Mouse (Mus musculus) erythroid progenitor cell, adult 5-6 weeks (primary cell): ENCODE results near the gene Zcwpw1. TPM values are rescaled to one million over a fixed set of nuclear protein-coding genes. Genes with fewer than 3 reads are reported as not detected.
"Not testable (repeated sequence)": the region's sequence is repeated elsewhere in the genome, so short reads cannot be mapped to it uniquely, and the experiment has no call there.

Experiments used
- ATAC-seq: replicated peaks from 2 replicates; pipeline ENCODE4 v1.8.0; 2016; ENCODE audit warnings: moderate number of reproducible peaks, mild to moderate bottlenecking, moderate TSS enrichment, inconsistent platforms; ENCODE audit not compliant: poor library complexity, low FRiP score, severe bottlenecking
- total RNA-seq, 2 experiments: library from RNA; stranded (forward) in 1 of 2; stranded (reverse) in 1 of 2; fragments of 150-400 nt in 1 of 2; fragments of 186-747, 209-891 nt in 1 of 2; gene quantifications; 2 replicates each; pipeline versions ENCODE4 v1.2.3 to v1.2.4; 2015 to 2017; ENCODE audit warnings: low replicate concordance in 2 of 2

Zcwpw1 gene
- total RNA-seq (2015; ENCODE audit: low replicate concordance), result 9.7 and 15.5 TPM in 2 replicates
- 18.1 and 35.3 TPM in 2 replicates for total RNA-seq (2017; ENCODE audit: low replicate concordance)

GRCm38 (mm10) chr5:137787151-137787928 is at the start of gene Zcwpw1, which contains the start of gene Mepce:
Gene Zcwpw1 (plus strand): TSS chr5:137787798.
Gene Mepce (minus strand): TSS chr5:137787655.
- ATAC-seq, result peak; percentile 64

GRCm38 (mm10) chr5:137738516-137738915 is 49.1 kb upstream of the Zcwpw1 start:
- no peak for ATAC-seq

GRCm38 (mm10) chr5:137739471-137739870 is 48.1 kb upstream of the Zcwpw1 start:
- no peak for ATAC-seq

- no peak for ATAC-seq
Measured at GRCm38 (mm10) chr5:137740506-137740905, 47.1 kb upstream of the Zcwpw1 start.

GRCm38 (mm10) chr5:137741023-137741931 is 46.3 kb upstream of the Zcwpw1 start, which contains the start of gene Nyap1:
Gene Nyap1 (minus strand): TSS chr5:137741607.
- ATAC-seq, result peak; percentile 75

- no peak for ATAC-seq
Measured at GRCm38 (mm10) chr5:137742048-137742447, 45.5 kb upstream of the Zcwpw1 start.

GRCm38 (mm10) chr5:137742836-137743235 is 44.8 kb upstream of the Zcwpw1 start:
- no peak for ATAC-seq

GRCm38 (mm10) chr5:137744197-137744596 is 43.4 kb upstream of the Zcwpw1 start:
- no peak for ATAC-seq

GRCm38 (mm10) chr5:137745214-137746171 is 42.1 kb upstream of the Zcwpw1 start, which contains the start of gene Tsc22d4:
Gene Tsc22d4 (plus strand): TSS chr5:137745730.
- peak; percentile 75 for ATAC-seq

- peak; percentile 55 for ATAC-seq
Measured at GRCm38 (mm10) chr5:137746282-137746850, 41.2 kb upstream of the Zcwpw1 start.

GRCm38 (mm10) chr5:137746851-137747325 is 40.7 kb upstream of the Zcwpw1 start:
- ATAC-seq, result no peak

GRCm38 (mm10) chr5:137747326-137747961 is 40.2 kb upstream of the Zcwpw1 start:
- ATAC-seq, result peak; percentile 53

- no peak for ATAC-seq
Measured at GRCm38 (mm10) chr5:137748130-137748770, 39.3 kb upstream of the Zcwpw1 start.

GRCm38 (mm10) chr5:137749196-137749836 is 38.3 kb upstream of the Zcwpw1 start:
- ATAC-seq, result no peak

GRCm38 (mm10) chr5:137750212-137750611 is 37.4 kb upstream of the Zcwpw1 start:
- not testable (repeated sequence) for ATAC-seq

- ATAC-seq, result no peak
Measured at GRCm38 (mm10) chr5:137751221-137751887, 36.2 kb upstream of the Zcwpw1 start.

- no peak for ATAC-seq
Measured at GRCm38 (mm10) chr5:137751988-137752387, 35.6 kb upstream of the Zcwpw1 start.
